8 mouse cellular contexts compared by ENCODE assay signal in genomic region chr5:124540383-124540786, GRCm38 (mm10). TPM values are rescaled to one million over a fixed set of nuclear protein-coding genes. Genes with fewer than 3 reads are reported as not detected.
A peak's percentile ranks its signal among the peaks of the same experiment; 100 is the strongest.
DNase-seq lines count a peak whose midpoint lies in the region; ATAC-seq and TF ChIP-seq lines count a peak whose summit lies in the region.

Gene Tmed2, plus strand, starts transcription at chr5:124540695.

- peaks cover 1% of the 10 kb centered on the region; the same call in 1 of the 2 replicates for H3K4me1 ChIP-seq in cortical plate, adult 2 months (ENCODE audit: control insufficient read depth, insufficient read depth, low read length)
- H3K4me1 ChIP-seq in megakaryocyte, embryonic 14.5 days: peaks cover 53% of the 10 kb centered on the region

- H3K9me3 ChIP-seq in megakaryocyte, embryonic 14.5 days: no peaks in the 10 kb centered on the region

- no peak for TF ChIP-seq POLR2A in cortical plate, adult 2 months (IDR thresholded peaks at IDR 0.05; ENCODE audit: extremely low read depth, insufficient read depth, low read length)

- peaks cover 32% of the 10 kb centered on the region for H3K36me3 ChIP-seq in megakaryocyte, embryonic 14.5 days (replicated peaks; ENCODE audit: low read length)

- peak; percentile 85 for ATAC-seq in activated CD4-positive, CD25-positive, alpha-beta regulatory T cell, adult 4 months

- peak; percentile 91 to 96 for DNase-seq in gastrocnemius, adult 8-10 months (ENCODE audit: low spot score in 2 of 2)
- DNase-seq in hindlimb bud, embryonic 11.5 days (ENCODE audit: extremely low spot score, low read depth, low spot score): peak; percentile 83
- DNase-seq in left cerebral cortex, adult 8-10 months (ENCODE audit: low spot score in 2 of 2): peak; percentile 93 to 97
- peak; percentile 98 for DNase-seq in right cerebral cortex, postnatal 10 days (ENCODE audit: low spot score in 2 of 2)
- DNase-seq in urinary bladder, postnatal 25 days (ENCODE audit: low spot score): peak; percentile 90

- H3K4me3 ChIP-seq in cortical plate, adult 2 months (ENCODE audit: insufficient read depth, low read length): peak within 1 kb of the TSS; percentile 52
- peak within 1 kb of the TSS; percentile 95 for H3K4me3 ChIP-seq in megakaryocyte, embryonic 14.5 days (replicated peaks)

- H3K27me3 ChIP-seq in megakaryocyte, embryonic 14.5 days (replicated peaks): peaks cover 6% of the 10 kb centered on the region

- H3K27ac ChIP-seq in cortical plate, adult 2 months (ENCODE audit: insufficient read depth, low read length): no peak within 1 kb of the TSS

- TF ChIP-seq CTCF in cortical plate, adult 2 months (IDR thresholded peaks at IDR 0.05; ENCODE audit: extremely low read depth, insufficient read depth, low read length): no peak

RNA-seq across cellular contexts. Expression of gene Tmed2, which starts in this region (rescaled TPM):
- polyA plus RNA-seq in activated CD4-positive, CD25-positive, alpha-beta regulatory T cell, adult 4 months (2017; shearing (Covaris generic)): 10 to 100 TPM; 67.0 to 80.4 TPM
- 110 and 121 TPM in 2 replicates for polyA plus RNA-seq in cortical plate, adult 2 months (2012; rRNA removed)
- 100 to 1,000 TPM; 149 to 173 (median 155) TPM for total RNA-seq in gastrocnemius, adult 8-10 months (2022)
- 100 to 1,000 TPM; 104 to 114 (median 110) TPM for total RNA-seq in left cerebral cortex, adult 8-10 months (2022)
- 72.2 and 125 TPM in 2 replicates for polyA plus RNA-seq in megakaryocyte, embryonic 14.5 days (2012; ENCODE audit: insufficient read depth, low replicate concordance)
